Mouse (Mus musculus): ENCODE data around the gene Hmox1. TPM values are rescaled to one million over a fixed set of nuclear protein-coding genes. Genes with fewer than 3 reads are reported as not detected.

Hmox1 gene
- 1 to 10 TPM; 7.7 to 8.3 TPM for total RNA-seq (2021)
- long read RNA-seq: 0 reads

DNA sequence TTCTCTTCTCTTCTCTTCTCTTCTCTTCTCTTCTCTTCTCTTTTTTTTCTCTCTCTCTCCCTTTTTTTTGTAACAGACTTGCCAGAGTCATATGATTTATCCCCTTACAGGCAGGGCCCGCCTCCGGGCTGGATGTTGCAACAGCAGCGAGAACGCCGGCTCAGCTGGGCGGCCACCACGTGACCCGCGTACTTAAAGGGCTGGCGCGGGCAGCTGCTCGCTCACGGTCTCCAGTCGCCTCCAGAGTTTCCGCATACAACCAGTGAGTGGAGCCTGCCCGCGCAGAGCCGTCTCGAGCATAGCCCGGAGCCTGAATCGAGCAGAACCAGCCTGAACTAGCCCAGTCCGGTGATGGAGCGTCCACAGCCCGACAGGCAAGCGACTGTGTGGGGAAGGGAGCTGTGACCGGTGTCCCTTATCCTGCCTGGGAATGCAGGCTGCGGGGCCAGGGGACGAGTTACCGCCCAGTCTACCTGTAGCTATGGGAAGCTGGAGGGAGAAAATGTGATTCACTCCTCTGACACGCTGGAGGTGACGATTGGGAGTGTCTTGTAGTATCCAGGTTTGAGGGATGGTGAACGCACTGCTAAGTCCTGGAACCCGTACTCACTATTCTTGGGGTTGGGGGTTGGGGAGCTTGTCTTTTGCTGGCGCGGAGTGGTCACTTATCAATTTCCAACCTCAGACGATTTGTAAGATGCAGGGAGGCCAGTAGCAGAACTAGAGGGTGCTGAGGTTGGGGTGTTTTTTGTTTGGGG, at the start of gene Hmox1:
Gene Hmox1 (plus strand): TSS at position 223 of the 758 bp plus-strand sequence.
- peak; percentile 78 to 90 for DNase-seq (ENCODE audit: low spot score in 2 of 2)

DNA sequence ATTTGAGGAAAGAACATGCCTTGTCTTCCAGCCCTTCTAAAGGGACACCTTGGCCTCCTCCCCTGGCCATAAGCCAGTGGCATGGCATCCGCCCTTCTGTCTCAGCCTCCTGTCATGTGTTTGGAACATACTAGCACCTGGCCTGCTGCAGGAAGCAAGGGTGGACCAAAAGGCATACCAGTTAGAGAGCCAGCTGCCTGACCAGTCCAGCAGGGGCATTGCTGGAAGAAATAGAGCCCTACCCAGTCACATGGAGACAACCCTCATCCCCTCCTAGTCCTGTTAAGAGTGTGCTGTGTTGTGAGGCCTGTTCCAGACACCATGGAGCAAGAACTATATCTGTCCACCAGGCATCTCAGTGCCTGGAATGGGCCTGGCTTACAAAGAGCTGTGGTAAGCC, 47.1 kb upstream of the Hmox1 start:
- no peak for DNase-seq (ENCODE audit: low spot score in 2 of 2)

DNA sequence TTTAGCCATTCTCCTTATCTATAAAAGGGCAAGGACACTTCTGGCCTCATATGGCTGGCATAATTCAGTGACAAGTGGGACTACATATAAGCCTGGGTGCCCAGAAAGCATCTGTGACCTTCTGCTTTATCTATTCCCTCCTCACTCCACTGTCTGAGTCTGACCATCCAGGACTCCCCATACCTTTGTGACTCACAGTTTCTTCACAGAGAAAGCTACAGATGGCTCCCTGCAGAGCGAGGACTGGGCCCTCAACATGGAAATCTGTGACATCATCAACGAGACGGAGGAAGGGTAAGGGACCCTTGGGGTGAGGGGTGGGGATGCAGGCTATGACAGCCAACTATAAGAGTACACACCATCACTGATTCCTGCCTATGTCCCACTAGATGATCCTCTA, 45.6 kb upstream of the Hmox1 start:
- no peak for DNase-seq (ENCODE audit: low spot score in 2 of 2)

DNA sequence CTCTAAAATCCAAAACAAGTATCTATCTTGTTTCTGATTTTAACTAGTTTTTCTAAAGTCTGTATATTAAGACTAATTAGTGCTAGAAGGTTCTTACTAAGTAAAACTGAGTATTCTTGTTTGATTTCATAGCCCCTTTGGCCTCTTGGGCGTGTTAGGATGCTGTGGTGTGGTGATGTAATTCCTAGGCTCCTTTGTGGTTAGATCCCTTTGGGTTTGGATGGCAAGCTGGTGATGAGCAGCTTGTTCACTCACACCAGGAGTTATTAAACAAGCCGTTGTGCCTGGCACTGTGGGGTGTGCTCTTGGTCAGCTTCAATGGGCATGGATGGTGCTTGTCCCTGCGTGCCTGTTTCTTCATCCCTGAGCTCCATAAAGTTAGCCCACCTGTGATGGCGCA, 40.1 kb upstream of the Hmox1 start:
- DNase-seq (ENCODE audit: low spot score in 2 of 2): no peak

DNA sequence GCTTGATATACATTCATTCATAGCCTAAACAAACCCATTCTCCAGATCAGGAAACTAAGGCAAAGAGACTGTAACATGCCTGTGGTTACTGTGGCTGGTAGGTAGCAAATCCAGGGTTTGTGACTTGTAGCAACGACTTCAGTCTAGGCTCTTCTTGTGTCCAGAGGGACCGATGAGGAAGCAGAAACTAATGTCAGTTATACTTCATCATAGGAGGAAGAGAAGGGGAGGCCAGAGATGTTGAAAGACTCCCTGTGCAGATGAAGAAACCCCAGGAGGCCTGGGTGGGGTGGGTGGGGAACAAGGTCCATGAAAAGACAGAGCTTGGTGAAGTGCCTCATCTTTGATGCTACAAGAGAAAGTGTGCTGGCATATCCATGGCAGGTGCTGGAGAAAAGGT, 37.7 kb upstream of the Hmox1 start:
- no peak for DNase-seq (ENCODE audit: low spot score in 2 of 2)

GRCm38 (mm10) chr8:75060022-75060421, 33.4 kb upstream of the Hmox1 start:
- no peak for DNase-seq (ENCODE audit: low spot score in 2 of 2)

DNA sequence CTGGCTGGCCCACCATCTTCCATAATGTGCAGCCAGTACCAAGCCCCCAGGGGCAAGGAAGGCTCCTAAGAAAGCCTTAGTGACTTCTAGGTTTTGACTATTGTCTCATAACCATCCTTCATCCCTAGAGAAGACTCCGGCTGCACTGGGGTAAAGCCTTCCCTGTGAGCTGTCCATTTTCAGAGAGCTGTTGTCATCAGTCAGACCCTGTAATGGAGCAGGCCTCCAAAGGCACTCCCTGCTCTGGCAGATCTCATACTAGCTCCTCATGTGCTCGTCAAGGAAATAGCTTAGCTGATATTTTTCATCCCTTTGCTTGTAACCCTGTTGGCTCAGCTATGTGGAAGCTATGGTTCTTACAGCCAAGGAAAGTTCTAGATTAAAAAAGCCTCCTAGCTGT, 32.6 kb upstream of the Hmox1 start:
- no peak for DNase-seq (ENCODE audit: low spot score in 2 of 2)

DNA sequence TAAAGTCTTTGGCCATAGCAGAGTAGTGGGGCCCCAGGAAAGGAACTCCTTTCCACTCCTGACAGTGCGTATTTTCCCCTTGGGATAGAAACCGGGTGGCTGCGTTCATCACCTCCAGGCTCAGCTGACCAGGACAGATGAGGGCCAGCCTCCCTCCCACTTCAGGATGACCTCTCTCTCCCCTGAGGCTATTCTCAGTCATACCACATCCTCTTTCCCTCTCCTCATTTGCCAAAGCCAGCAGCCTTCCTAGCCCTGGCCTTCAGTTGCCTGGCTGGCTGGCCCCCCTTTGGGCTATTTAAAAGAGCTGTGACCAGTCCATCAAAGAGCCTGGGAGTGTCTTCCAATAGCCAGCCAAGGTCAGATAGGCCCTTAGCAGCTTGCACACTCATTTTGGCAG, 30.1 kb upstream of the Hmox1 start:
- no peak for DNase-seq (ENCODE audit: low spot score in 2 of 2)

- no peak for DNase-seq (ENCODE audit: low spot score in 2 of 2)
These were observed 28.6 kb upstream of the Hmox1 start for GRCm38 (mm10) chr8:75064790-75065189.

DNA sequence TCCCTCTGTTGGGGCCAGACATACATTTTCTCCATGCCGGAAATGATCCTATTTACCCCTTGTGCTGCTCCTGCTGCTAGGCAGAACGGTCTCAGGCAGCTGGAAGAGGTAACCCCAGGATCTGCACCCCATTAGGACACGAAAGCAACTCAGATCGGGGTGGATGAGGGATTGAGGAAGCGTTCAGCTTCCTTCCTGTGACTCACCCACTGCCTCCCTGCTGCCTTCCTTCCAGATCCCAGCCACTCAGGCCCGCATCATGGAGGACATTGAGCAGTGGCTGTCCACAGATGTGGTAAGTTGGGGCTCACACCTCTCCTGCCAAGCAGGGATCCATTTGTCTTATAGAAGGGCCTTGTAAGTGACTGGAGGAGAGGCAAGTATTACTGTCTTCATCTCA, 26.1 kb upstream of the Hmox1 start:
- no peak for DNase-seq (ENCODE audit: low spot score in 2 of 2)

- no peak for DNase-seq (ENCODE audit: low spot score in 2 of 2)
These were observed 23.1 kb upstream of the Hmox1 start for GRCm38 (mm10) chr8:75070297-75070696.

GRCm38 (mm10) chr8:75071627-75072346, 21.6 kb upstream of the Hmox1 start:
- DNase-seq (ENCODE audit: low spot score in 2 of 2): peak; percentile 56 to 90

DNA sequence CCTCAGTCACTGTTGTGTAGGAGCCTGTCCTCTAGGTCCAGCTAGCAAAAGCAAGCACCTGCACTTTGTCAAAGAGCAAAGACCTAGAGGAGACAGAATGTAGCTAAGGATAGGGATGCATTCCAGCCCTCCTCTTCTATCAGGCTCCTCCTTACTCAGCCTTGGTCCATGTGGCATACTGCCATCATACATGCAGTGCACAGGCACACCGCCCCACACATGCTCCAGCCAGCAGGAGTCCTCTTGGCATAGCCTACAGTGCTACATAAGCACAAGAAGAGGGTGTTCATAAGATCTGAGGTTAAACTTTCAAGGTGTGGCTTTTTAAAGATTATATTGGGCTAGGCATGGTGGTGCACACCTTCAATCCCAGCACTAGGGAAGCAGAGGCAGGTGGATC, 18.5 kb upstream of the Hmox1 start:
- DNase-seq (ENCODE audit: low spot score in 2 of 2): no peak

DNA sequence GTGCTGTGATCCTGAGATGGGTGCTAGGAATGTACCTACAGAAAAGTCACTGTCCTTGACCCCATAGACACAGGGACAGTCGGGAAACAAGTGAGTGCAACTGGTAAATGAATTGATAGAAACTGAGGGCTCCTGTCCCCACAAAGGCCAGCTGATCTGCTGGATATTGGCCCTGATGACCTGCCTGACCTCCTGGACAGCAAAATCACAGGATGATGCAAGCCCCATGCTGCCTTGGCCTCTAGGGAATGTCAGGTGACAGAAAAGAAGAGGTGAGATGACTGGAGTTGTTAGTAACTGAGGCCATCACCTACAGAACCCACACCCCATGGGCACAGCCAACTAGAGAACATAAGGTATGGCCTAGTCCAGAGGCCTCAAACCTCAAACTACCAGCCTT, 15.2 kb upstream of the Hmox1 start:
- no peak for DNase-seq (ENCODE audit: low spot score in 2 of 2)

DNA sequence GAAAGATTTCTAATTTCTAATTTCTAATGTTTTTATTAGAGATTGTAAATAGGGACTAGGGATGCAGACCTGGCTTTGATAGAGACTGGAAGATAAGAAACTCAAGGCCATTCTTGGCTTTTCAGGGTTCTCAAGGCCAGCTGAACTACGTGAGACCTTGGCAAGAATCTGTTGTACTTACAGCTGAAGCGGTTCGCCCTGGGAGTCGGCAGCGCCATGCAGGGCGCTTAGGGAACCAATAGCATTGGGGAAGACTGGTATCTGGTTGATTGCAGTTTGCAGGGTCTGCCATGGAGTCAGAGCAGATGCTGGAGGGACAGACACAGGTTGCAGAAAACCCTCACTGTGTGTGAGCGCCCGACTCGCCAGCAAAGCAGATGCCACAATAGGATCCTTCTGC, 14.6 kb upstream of the Hmox1 start:
- no peak for DNase-seq (ENCODE audit: low spot score in 2 of 2)

GRCm38 (mm10) chr8:75081364-75082040, 11.9 kb upstream of the Hmox1 start:
- no peak for DNase-seq (ENCODE audit: low spot score in 2 of 2)

- DNase-seq (ENCODE audit: low spot score in 2 of 2): no peak
These were observed 11.1 kb upstream of the Hmox1 start for GRCm38 (mm10) chr8:75082181-75082805.

GRCm38 (mm10) chr8:75083846-75084245, 9.6 kb upstream of the Hmox1 start:
- DNase-seq (ENCODE audit: low spot score in 2 of 2): peak; percentile 59 to 85

- no peak for DNase-seq (ENCODE audit: low spot score in 2 of 2)
These were observed 8.9 kb upstream of the Hmox1 start for GRCm38 (mm10) chr8:75084382-75085064.

DNA sequence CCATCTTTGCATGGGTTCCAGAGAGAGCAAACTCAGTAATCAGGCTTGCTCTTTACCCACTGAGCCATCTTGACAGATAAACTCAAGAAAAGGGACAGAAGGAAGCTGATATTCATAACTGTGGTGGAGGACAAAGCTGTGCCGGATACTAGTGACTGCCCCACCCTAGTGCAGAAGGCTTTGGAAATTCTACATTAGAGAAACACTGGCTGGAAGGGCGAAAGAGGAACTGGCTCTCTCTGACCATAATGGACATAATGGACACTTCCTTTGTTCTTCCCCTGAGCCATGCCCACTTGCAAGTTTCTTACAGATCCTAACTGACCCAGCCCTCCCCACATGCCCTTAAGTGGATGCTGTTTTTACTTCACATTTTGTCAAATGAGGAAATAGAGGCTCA, 7.4 kb upstream of the Hmox1 start:
- no peak for DNase-seq (ENCODE audit: low spot score in 2 of 2)

- DNase-seq (ENCODE audit: low spot score in 2 of 2): no peak
These were observed 6.3 kb upstream of the Hmox1 start for GRCm38 (mm10) chr8:75087127-75087526.
